Comparison of ENCODE assay signal across 33 mouse cellular contexts in genomic region chr1:163751360-163751992, GRCm38 (mm10). TPM values are rescaled to one million over a fixed set of nuclear protein-coding genes. Genes with fewer than 3 reads are reported as not detected.
DNase-seq lines count a peak whose midpoint lies in the region; ATAC-seq and TF ChIP-seq lines count a peak whose summit lies in the region.
"Had no signal": no experiment of that assay in that cellular context is flagged by ENCODE, and none has a peak within 500 bp of the region (broad histone marks: within the 10 kb centered on the region; RNA-seq: fewer than 3 reads in every experiment).

No protein-coding gene starts in this region.

- H3K27me3 ChIP-seq in hindbrain, postnatal 0 days (ENCODE audit: insufficient read depth, low read length): no peaks in the 10 kb centered on the region
- no peaks in the 10 kb centered on the region for H3K27me3 ChIP-seq in hindbrain, embryonic 11.5 days (ENCODE audit: control insufficient read depth, insufficient read depth, low read length)
- H3K27me3 ChIP-seq: heart, embryonic 12.5 days; liver, embryonic 12.5 days; midbrain, embryonic 12.5 days; neural tube, embryonic 15.5 days had no signal

- no peak overlapping the region for H3K4me2 ChIP-seq in hindbrain, postnatal 0 days (ENCODE audit: low read depth, low read length)
- H3K4me2 ChIP-seq in hindbrain, embryonic 11.5 days (replicated peaks; ENCODE audit: low read depth, low read length): no peak overlapping the region
- H3K4me2 ChIP-seq: heart, embryonic 12.5 days; hindbrain, embryonic 14.5 days; liver, embryonic 12.5 days; midbrain, embryonic 12.5 days; neural tube, embryonic 15.5 days had no signal

- 46% methylated on average over 4 of the region's 4 CpGs for WGBS in hindbrain, postnatal 0 days
- 77% methylated on average over 4 of the region's 4 CpGs for WGBS in hindbrain, embryonic 11.5 days

- TF ChIP-seq CTCF in hindbrain, postnatal 0 days (IDR thresholded peaks at IDR 0.05; ENCODE audit: low read depth): no peak

- H3K27ac ChIP-seq in hindbrain, postnatal 0 days: no peak overlapping the region
- no peak overlapping the region for H3K27ac ChIP-seq in hindbrain, embryonic 11.5 days (ENCODE audit: low read depth, low read length)
- H3K27ac ChIP-seq: gastrocnemius, adult 2 months; hindbrain, embryonic 14.5 days; left cerebral cortex, adult 2 months; liver, embryonic 12.5 days; midbrain, embryonic 12.5 days; neural tube, embryonic 15.5 days had no signal

- peak; percentile 67 to 73 for DNase-seq in cerebellum, postnatal 10 days
- DNase-seq in cerebellum, adult 9-11 months: no peak
- peak; percentile 17 for DNase-seq in hindbrain, postnatal 0 days (ENCODE audit: low spot score)
- DNase-seq in hindbrain, embryonic 11.5 days (ENCODE audit: low spot score): no peak
- DNase-seq in right cerebral cortex, postnatal 10 days (ENCODE audit: low spot score in 2 of 2): peak; percentile 24 to 29
- no peak for DNase-seq in right cerebral cortex, postnatal 36 days (ENCODE audit: low spot score in 2 of 2)
- no peak for DNase-seq in spleen, postnatal 4 days (ENCODE audit: low spot score in 2 of 2)
- DNase-seq: adrenal gland, postnatal 14 days; gastrocnemius, adult 2 months; gastrocnemius, postnatal 36 days; heart, adult 18-20 months; heart, postnatal 4 days; kidney, adult 11 months; kidney, postnatal 14 days; liver, postnatal 0 days; lung, postnatal 36 days; retina, postnatal 1 day; right cerebral cortex, postnatal 4 days; thymus, postnatal 4 days had no signal

- H3K9me3 ChIP-seq in hindbrain, postnatal 0 days (ENCODE audit: low read length): no peaks in the 10 kb centered on the region
- H3K9me3 ChIP-seq in hindbrain, embryonic 11.5 days (ENCODE audit: control insufficient read depth, low read length): no peaks in the 10 kb centered on the region
- H3K9me3 ChIP-seq: G1E; heart, embryonic 12.5 days; liver, embryonic 12.5 days; midbrain, embryonic 12.5 days; neural tube, embryonic 15.5 days had no signal

- H3K36me3 ChIP-seq in hindbrain, postnatal 0 days (ENCODE audit: insufficient read depth, low read length): no peaks in the 10 kb centered on the region
- no peaks in the 10 kb centered on the region for H3K36me3 ChIP-seq in hindbrain, embryonic 11.5 days (ENCODE audit: control insufficient read depth, insufficient read depth, low read length)
- H3K36me3 ChIP-seq: G1E; heart, embryonic 12.5 days; liver, embryonic 12.5 days; midbrain, embryonic 12.5 days; neural tube, embryonic 15.5 days had no signal

- H3K4me3 ChIP-seq in hindbrain, postnatal 0 days (ENCODE audit: low read length): no peak overlapping the region
- H3K4me3 ChIP-seq in hindbrain, embryonic 11.5 days (ENCODE audit: low read depth, low read length): no peak overlapping the region
- H3K4me3 ChIP-seq: gastrocnemius, adult 2 months; heart, embryonic 12.5 days; left cerebral cortex, adult 2 months; liver, embryonic 12.5 days; midbrain, embryonic 12.5 days; neural tube, embryonic 15.5 days had no signal

- no peaks in the 10 kb centered on the region for H3K4me1 ChIP-seq in hindbrain, postnatal 0 days (ENCODE audit: insufficient read depth, low read length)
- H3K4me1 ChIP-seq in hindbrain, embryonic 11.5 days (replicated peaks; ENCODE audit: control insufficient read depth, insufficient read depth, low read length): no peaks in the 10 kb centered on the region
- H3K4me1 ChIP-seq: heart, embryonic 12.5 days; liver, embryonic 12.5 days; midbrain, embryonic 12.5 days; neural tube, embryonic 15.5 days had no signal

- no peak overlapping the region for H3K9ac ChIP-seq in hindbrain, postnatal 0 days (replicated peaks; ENCODE audit: low read length)
- H3K9ac ChIP-seq in hindbrain, embryonic 11.5 days (ENCODE audit: low read depth, low read length): no peak overlapping the region
- H3K9ac ChIP-seq: heart, embryonic 12.5 days; hindbrain, embryonic 14.5 days; liver, embryonic 12.5 days; liver, postnatal 0 days; midbrain, embryonic 12.5 days; neural tube, embryonic 15.5 days had no signal

- no peak for ATAC-seq in hindbrain, postnatal 0 days
- ATAC-seq in hindbrain, embryonic 11.5 days (ENCODE audit: low FRiP score): no peak
- ATAC-seq: inflammation-experienced regulatory T-cells, adult 6 months; liver, embryonic 12.5 days; liver, postnatal 0 days; Patski had no signal

RNA-seq across cellular contexts. Expression of gene Mettl11b, which starts 26.4 kb away (rescaled TPM):
- total RNA-seq in hindbrain, postnatal 0 days (2014; rRNA removed): not detected in 2 replicates
- polyA plus RNA-seq in hindbrain, postnatal 0 days (2015; fragmentation: Nextera tagmentation; extraction: Ambion mirVana): 0.13 TPM in 1 of 2 replicates, not detected in the other
- polyA plus RNA-seq in hindbrain, embryonic 11.5 days (2014; fragmentation: Nextera tagmentation; extraction: Ambion mirVana): 0.40 and 1.5 TPM in 2 replicates
- total RNA-seq: adrenal gland, postnatal 14 days; G1E; megakaryocyte, adult 5-6 weeks had no signal
- polyA plus RNA-seq: G1E; hindbrain, embryonic 14.5 days; inflammation-experienced regulatory T-cells, adult 6 months; kidney, embryonic 14.5 days; liver, embryonic 12.5 days; liver, postnatal 0 days; Patski; spleen, adult 2 months; stomach, embryonic 14.5 days; thymus, postnatal 0 days had no signal

RNA-seq across cellular contexts. Expression of gene Kifap3, which starts 27.9 kb away (rescaled TPM):
- total RNA-seq in hindbrain, postnatal 0 days (2014; rRNA removed): 110 and 122 TPM in 2 replicates
- 123 and 125 TPM in 2 replicates for polyA plus RNA-seq in hindbrain, postnatal 0 days (2015; fragmentation: Nextera tagmentation; extraction: Ambion mirVana)
- 67.9 and 72.3 TPM in 2 replicates for polyA plus RNA-seq in hindbrain, embryonic 11.5 days (2014; fragmentation: Nextera tagmentation; extraction: Ambion mirVana)

Comparison
In these comparisons a context has a peak if more than half of its experiments do, and no peak if none do; other contexts are left out.
1. DNase-seq: peak in cerebellum, postnatal 10 days (2 of 2), hindbrain, postnatal 0 days (single experiment) and right cerebral cortex, postnatal 10 days (2 of 2); none in cerebellum, adult 9-11 months (single experiment), hindbrain, embryonic 11.5 days (single experiment), right cerebral cortex, postnatal 36 days (0 of 2) and spleen, postnatal 4 days (0 of 2).